Comparison of ENCODE assay signal across 19 mouse cellular contexts in genomic region chr12:12777422-12777821, GRCm38 (mm10).
DNase-seq lines count a peak whose midpoint lies in the region; ATAC-seq and TF ChIP-seq lines count a peak whose summit lies in the region.
"Had no signal": no experiment of that assay in that cellular context is flagged by ENCODE, and none has a peak within 500 bp of the region (broad histone marks: within the 10 kb centered on the region; RNA-seq: fewer than 3 reads in every experiment).

No protein-coding gene starts in this region.

- peak; percentile 86 for DNase-seq in adrenal gland, adult 8-10 months
- peak; percentile 11 for DNase-seq in liver
- peak; percentile 33 for DNase-seq in liver, postnatal 0 days
- DNase-seq in left cerebral cortex, adult 9 months (ENCODE audit: low spot score in 2 of 2) = no peak
- DNase-seq in lung, postnatal 10 days = no peak
- DNase-seq: cerebellum, adult 2 months; gastrocnemius, postnatal 25 days; kidney, adult 18-20 months; right cerebral cortex, adult 18-20 months had no signal

- whole genome bisulfite sequencing in midbrain, embryonic 16.5 days = 87% methylated on average over 8 of the region's 8 CpGs
- 89% methylated on average over 8 of the region's 8 CpGs for WGBS in midbrain, embryonic 15.5 days
- 43% methylated on average over 8 of the region's 8 CpGs for WGBS in liver, postnatal 0 days (ENCODE audit: insufficient replicate concordance)

- H3K27ac ChIP-seq in midbrain, embryonic 16.5 days (ENCODE audit: low read length) = no peak overlapping the region
- H3K27ac ChIP-seq in midbrain, embryonic 15.5 days = no peak overlapping the region
- no peak overlapping the region for H3K27ac ChIP-seq in liver, postnatal 0 days (ENCODE audit: low read depth)
- H3K27ac ChIP-seq: embryonic facial prominence, embryonic 10.5 days; heart, embryonic 10.5 days; hindbrain, embryonic 10.5 days; kidney, postnatal 0 days; limb, embryonic 13.5 days; lung, embryonic 15.5 days; macrophage; midbrain, embryonic 12.5 days had no signal

- no peak for TF ChIP-seq EP300 in liver, postnatal 0 days (IDR thresholded peaks at IDR 0.05; ENCODE audit: low read depth)

- no peaks in the 10 kb centered on the region for H3K27me3 ChIP-seq in midbrain, embryonic 16.5 days (ENCODE audit: control insufficient read depth, insufficient read depth, low read depth, low read length)
- H3K27me3 ChIP-seq in midbrain, embryonic 15.5 days (replicated peaks) = no peaks in the 10 kb centered on the region
- H3K27me3 ChIP-seq in liver, postnatal 0 days (ENCODE audit: insufficient read depth, low read length) = no peaks in the 10 kb centered on the region
- H3K27me3 ChIP-seq: limb, embryonic 13.5 days; lung, embryonic 15.5 days had no signal

- H3K4me1 ChIP-seq in midbrain, embryonic 16.5 days (ENCODE audit: control insufficient read depth, insufficient read depth, low read length) = no peaks in the 10 kb centered on the region
- no peaks in the 10 kb centered on the region for H3K4me1 ChIP-seq in midbrain, embryonic 15.5 days
- H3K4me1 ChIP-seq in liver, postnatal 0 days (ENCODE audit: insufficient read depth) = no peaks in the 10 kb centered on the region
- H3K4me1 ChIP-seq: embryonic facial prominence, embryonic 10.5 days; hindbrain, embryonic 10.5 days; limb, embryonic 13.5 days; lung, embryonic 15.5 days; midbrain, embryonic 12.5 days had no signal

- no peaks in the 10 kb centered on the region for H3K9me3 ChIP-seq in midbrain, embryonic 16.5 days (replicated peaks; ENCODE audit: control insufficient read depth, low read length, poor library complexity, severe bottlenecking)
- H3K9me3 ChIP-seq in midbrain, embryonic 15.5 days = no peaks in the 10 kb centered on the region
- H3K9me3 ChIP-seq in liver, postnatal 0 days (ENCODE audit: low read length) = no peaks in the 10 kb centered on the region; the same call in 1 of the 2 replicates
- H3K9me3 ChIP-seq: heart, embryonic 10.5 days; lung, embryonic 15.5 days had no signal

- H3K36me3 ChIP-seq in midbrain, embryonic 16.5 days (ENCODE audit: control insufficient read depth, insufficient read depth, low read length) = no peaks in the 10 kb centered on the region
- no peaks in the 10 kb centered on the region for H3K36me3 ChIP-seq in midbrain, embryonic 15.5 days (replicated peaks)
- H3K36me3 ChIP-seq in liver, postnatal 0 days (replicated peaks; ENCODE audit: insufficient read depth, low read length) = no peaks in the 10 kb centered on the region
- H3K36me3 ChIP-seq: embryonic facial prominence, embryonic 10.5 days; heart, embryonic 10.5 days; hindbrain, embryonic 10.5 days; limb, embryonic 13.5 days; lung, embryonic 15.5 days; midbrain, embryonic 12.5 days had no signal

- no peak overlapping the region for H3K4me3 ChIP-seq in midbrain, embryonic 16.5 days (ENCODE audit: low read depth, low read length)
- H3K4me3 ChIP-seq in midbrain, embryonic 15.5 days = no peak overlapping the region
- no peak overlapping the region for H3K4me3 ChIP-seq in liver, postnatal 0 days (ENCODE audit: low read depth, low read length)
- H3K4me3 ChIP-seq: embryonic facial prominence, embryonic 10.5 days; heart, embryonic 10.5 days; hindbrain, embryonic 10.5 days; limb, embryonic 13.5 days; lung, embryonic 15.5 days; midbrain, embryonic 12.5 days had no signal

- no peak for TF ChIP-seq CTCF in liver, postnatal 0 days (IDR thresholded peaks at IDR 0.05; ENCODE audit: low read depth)

- no peak overlapping the region for H3K4me2 ChIP-seq in midbrain, embryonic 16.5 days (ENCODE audit: low read length)
- H3K4me2 ChIP-seq in midbrain, embryonic 15.5 days = no peak overlapping the region
- H3K4me2 ChIP-seq in liver, postnatal 0 days (ENCODE audit: low read depth, low read length) = no peak overlapping the region
- H3K4me2 ChIP-seq: limb, embryonic 13.5 days; lung, embryonic 15.5 days; midbrain, embryonic 12.5 days had no signal

- ATAC-seq in midbrain, embryonic 16.5 days = peak; percentile 17; the same call in 1 of the 2 replicates
- ATAC-seq in midbrain, embryonic 15.5 days (replicated peaks) = no peak
- ATAC-seq in liver, postnatal 0 days = peak; percentile 99

- H3K9ac ChIP-seq in midbrain, embryonic 16.5 days (ENCODE audit: low read depth, low read length) = no peak overlapping the region
- H3K9ac ChIP-seq in midbrain, embryonic 15.5 days = no peak overlapping the region
- no peak overlapping the region for H3K9ac ChIP-seq in liver, postnatal 0 days (replicated peaks)
- H3K9ac ChIP-seq: limb, embryonic 13.5 days; lung, embryonic 15.5 days; midbrain, embryonic 12.5 days had no signal

Comparison
In these comparisons a context has a peak if more than half of its experiments do, and no peak if none do; other contexts are left out.
1. DNase-seq: peak in adrenal gland, adult 8-10 months (single experiment), liver (single experiment) and liver, postnatal 0 days (single experiment); none in left cerebral cortex, adult 9 months (0 of 2) and lung, postnatal 10 days (single experiment).